Mouse (Mus musculus) embryonic fibroblast, embryonic 13.5 days (primary cell): ENCODE data around the gene Rrh.

Experiments used
- CTCF ChIP-seq: IDR thresholded peaks from 2 replicates; pipeline ENCODE4 v1.5.1; 2011; ENCODE audit warnings: mild to moderate bottlenecking, control low read depth, low read length, moderate library complexity, borderline replicate concordance; ENCODE audit not compliant: insufficient read depth
- POLR2A ChIP-seq: IDR thresholded peaks from 2 replicates; pipeline ENCODE4 v1.6.1; 2011; ENCODE audit warnings: low read depth, mild to moderate bottlenecking, control low read depth, low read length, moderate library complexity

GRCm38 (mm10) chr3:129821736-129822135 is 651 bp downstream of the Rrh start:
- TF ChIP-seq CTCF (no peak), POLR2A (no peak)
